Mouse (Mus musculus): Measurements from ENCODE around the gene Ccdc77. TPM values are rescaled to one million over a fixed set of nuclear protein-coding genes. Genes with fewer than 3 reads are reported as not detected.
"Not testable (repeated sequence)": the region's sequence is repeated elsewhere in the genome, so short reads cannot be mapped to it uniquely, and the experiment has no call there.

The Ccdc77 gene
- total RNA-seq, 2 experiments from 2014 or later: 18.6 to 32.6 TPM

DNA sequence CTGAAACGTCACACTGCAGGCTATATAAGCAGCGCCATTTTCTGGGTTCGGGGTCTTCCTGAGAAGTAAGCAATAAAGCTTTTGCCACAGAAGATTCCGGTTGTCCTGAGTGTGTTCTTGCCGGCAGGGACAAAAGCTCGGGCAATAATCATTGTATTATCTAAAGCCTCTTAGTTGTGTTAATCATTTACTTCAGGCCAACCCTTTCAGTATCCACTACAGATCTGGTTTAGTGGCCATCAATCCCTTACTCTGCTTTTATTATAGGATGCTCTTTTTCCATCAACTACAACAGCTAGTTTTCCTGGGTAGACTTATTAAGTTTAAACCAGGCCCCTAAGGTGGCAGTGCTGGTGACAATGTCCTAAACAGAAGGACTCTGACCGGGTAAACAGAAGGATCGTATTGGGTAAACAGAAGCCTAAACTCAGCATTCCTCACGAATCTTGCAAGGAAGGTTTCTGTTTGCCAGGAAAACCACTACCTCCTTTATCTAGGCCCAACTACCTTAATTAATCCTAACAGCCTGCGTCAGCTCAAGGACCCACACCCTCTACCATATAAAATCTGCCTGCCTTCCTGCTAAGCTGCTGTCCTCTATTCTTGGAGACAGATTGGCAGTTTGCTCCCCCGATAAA, 45.8 kb downstream of the Ccdc77 start:
- ATAC-seq (replicated peaks; ENCODE audit: poor library complexity, severe bottlenecking): no peak

DNA sequence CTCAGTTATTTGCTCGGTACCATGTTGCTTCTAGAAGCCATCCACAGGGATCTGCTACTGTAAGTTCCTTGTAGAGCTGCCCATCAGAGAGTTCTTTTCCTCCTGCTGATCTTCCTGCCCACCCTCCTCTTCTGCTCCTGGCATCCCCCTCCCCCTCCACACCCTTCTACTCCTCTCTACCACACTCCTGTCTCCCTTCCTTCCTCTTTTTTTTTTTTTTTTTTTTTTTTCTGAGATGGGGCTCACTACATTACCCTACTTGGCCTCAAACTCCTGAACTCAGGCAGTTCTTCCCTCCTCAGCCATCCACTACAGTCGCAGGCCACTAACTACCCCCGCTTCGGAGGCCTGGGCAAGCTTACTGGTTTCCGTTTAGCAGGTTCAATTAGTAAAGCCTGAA, 51.7 kb downstream of the Ccdc77 start:
- peak; percentile 74 for ATAC-seq (replicated peaks; ENCODE audit: poor library complexity, severe bottlenecking)

DNA sequence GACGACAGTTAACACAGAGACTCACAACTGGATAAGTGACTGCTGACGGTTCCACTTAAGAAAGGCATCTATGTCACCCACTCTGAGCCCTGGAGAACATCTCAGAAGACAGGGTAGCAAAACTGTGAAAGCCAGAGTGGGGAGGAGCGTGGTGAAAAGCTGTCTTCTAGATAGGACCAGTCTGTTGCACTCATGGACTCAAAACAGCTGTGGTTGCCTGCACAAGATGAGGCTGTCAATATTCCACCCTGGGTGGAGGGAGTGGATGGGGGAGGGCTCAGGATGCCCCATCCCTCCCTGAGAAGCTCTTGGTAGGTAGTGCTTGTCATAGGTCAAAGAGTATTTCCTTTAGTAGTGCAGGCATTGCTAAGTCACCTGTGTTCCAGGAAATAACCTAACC, 54.4 kb downstream of the Ccdc77 start:
- no peak for ATAC-seq (replicated peaks; ENCODE audit: poor library complexity, severe bottlenecking)

DNA sequence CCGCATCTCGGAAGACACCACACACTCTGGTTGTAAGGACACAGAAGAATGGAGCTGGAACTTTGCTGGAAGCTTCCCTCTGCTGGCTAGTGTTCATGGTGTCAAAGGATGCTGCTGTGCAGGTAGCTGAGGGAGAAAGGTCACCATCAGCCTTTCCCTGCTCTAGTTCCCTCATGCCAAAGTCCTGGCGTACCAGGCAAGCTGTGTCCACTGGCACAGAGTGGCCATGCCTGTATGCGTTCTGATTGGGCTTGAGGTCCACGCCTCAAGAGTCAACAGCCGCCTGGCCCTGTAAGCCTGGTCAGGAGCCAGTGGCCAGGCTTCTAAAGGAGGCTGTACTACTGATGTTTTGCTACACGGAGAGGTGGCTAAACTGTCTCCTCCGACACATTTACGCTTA, 54.8 kb downstream of the Ccdc77 start:
- ATAC-seq (replicated peaks; ENCODE audit: poor library complexity, severe bottlenecking): no peak

DNA sequence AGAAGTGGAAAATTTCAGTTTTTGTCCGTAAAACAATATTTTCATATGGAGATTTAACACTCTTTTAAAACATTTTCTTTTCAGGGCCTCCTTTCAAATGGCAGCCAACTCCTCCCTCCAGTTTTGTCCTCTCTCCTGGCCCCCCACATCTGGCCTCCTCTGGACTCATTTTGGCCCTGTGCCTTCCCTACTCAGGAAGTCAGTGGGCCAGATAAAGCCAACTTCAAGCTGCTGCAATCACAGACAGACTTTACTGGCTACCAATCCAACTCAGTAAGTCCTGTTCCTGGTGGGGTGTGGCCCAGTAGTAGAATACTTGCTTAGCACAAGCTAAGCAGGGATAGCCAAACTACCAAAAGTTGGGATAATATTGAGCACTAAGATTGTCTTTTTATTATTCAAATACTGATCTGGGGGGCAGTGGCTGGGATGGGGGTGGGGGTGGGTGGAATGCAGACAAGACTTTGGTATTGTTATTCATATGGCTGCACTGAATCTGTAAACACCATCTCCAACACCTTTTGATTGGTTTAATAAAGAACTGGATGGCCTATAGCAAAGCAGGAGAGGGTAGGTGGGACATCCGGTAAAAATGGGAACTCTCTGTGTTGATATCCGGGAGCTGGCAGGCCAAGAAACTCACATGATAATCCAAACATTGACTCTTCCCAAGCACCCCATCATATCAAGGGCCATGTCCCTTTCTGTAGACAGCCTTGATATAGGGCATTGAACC, 57.1 kb downstream of the Ccdc77 start:
- ATAC-seq (replicated peaks; ENCODE audit: poor library complexity, severe bottlenecking): no peak

DNA sequence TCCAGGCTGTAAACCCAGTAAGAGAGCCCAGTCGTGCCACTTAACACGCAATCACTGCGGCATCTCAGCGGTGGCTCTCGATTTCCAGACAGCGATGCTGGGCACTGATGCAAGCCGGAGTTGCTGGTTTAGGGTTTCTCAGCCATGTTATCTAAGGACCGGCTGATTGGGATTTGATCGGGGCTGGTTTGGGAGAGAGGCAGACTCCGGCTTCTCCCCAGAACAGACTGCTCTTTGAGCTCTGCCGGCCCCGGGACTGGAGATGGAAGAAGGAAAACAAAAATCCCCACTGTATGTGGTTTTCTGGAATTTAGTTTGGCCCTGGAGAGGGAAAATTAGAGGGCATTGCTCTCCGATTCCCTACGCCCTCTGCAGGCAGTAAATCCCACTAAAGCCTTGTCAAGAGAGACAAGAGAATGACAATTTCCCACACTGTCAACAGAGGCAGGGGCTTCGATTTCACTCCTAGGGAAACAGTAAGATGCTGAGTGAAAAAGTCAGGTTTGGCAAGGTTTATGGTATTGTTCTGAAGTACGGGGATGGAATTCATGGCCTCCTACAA, 61.3 kb downstream of the Ccdc77 start:
- no peak for ATAC-seq (replicated peaks; ENCODE audit: poor library complexity, severe bottlenecking)

DNA sequence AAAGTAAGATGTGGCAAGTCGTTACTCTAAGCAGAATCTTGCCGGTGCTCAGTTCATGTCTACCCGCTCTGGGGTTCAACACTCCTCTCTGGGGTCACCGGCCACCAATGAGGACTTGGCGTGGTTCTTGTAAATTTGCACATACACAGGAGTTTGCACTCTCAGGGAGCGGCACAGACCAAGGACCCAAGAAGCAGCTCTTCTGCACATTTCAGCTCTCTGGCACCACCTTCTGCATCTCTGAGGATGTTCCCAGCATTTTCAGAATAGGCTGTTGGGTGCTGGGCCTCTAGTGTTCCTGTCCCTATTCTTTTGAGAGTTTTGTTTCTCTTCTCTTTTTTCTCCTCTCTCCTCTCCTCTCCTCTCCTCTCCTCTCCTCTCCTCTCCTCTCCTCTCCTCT, 63.0 kb downstream of the Ccdc77 start:
- peak; percentile 59; the same call in 1 of the 2 replicates for ATAC-seq (replicated peaks; ENCODE audit: poor library complexity, severe bottlenecking)

DNA sequence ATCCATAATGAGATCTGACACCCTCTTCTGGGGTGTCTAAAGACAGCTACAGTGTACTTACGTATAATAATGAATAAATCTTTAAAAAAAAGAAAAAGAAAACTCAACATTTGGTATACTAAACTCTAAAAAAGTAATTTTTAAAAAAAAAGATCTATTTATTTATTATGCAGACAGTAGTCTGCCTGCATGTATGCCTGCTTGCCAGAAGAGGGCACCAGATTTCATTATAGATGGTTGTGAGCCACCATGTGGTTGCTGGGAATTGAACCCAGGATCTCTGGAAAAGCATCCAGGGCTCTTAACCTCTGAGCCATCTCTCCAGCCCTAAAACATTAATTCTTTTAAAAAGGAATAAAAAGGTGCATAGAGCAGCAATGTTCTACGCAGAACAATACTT, 67.6 kb downstream of the Ccdc77 start:
- ATAC-seq (replicated peaks; ENCODE audit: poor library complexity, severe bottlenecking): not testable (repeated sequence)

DNA sequence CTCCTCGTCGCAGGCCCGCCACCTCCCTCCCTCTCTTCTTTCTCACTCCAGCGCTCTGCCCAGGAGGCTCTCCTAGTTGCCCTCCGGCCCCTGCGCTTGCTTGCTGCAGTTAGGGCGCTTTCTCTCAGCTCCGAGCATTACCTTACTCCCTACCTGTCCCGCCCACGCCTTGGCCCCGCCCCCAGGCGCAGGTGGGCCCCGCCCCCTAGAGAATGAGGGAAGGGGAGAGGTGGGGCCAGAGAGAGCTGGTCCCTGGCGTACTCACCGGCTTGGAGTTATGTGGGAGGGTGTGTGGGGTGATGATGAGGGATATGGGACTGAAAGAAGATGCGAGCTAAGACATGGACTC, 69.4 kb downstream of the Ccdc77 start:
- ATAC-seq (replicated peaks; ENCODE audit: poor library complexity, severe bottlenecking): 0 out of 2 replicates have a peak, but pooled peaks have one; percentile 5

DNA sequence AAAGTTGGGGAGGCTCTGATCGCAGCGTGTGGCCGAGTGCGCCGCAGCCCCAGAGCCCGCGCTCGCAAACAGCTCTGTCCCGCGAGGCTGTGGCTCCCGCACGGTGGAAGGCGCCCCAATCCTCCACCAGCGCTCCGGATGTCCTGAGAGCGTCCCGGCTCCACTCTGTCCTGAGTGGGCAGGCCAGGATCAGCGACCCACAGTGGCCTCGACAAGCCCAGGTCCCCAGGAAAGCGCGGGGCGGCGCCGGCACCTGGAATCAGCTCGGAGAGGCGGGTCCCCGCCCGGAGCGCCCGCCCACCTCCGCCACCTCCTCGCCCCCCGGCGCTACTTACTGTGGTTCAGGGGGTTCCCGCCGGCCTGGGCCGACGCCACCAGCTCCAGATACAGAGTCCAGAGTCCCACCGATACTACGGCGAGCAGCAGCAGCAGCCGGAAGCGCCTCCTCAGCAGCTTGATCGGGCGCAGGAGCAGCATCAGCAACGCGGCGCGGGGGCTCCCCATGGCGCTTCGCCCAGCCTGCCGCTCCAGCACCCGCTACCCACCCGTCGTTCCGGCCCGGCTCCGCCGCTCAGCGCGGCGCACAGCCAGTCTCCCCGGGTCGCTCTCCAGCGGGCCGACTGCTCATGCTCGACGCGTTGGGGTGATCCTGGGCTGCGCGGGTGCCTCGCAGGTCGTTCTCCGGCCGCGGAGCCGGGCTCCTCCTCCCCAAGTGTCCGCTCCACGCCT, 70.0 kb downstream of the Ccdc77 start, which contains the start of the genes D330020A13Rik and B4galnt3:
D330020A13Rik (plus strand) TSS at position 309 of the 729 bp plus-strand sequence.
B4galnt3 (minus strand) TSS at position 504 of the 729 bp plus-strand sequence.
- peak; percentile 56 for ATAC-seq (replicated peaks; ENCODE audit: poor library complexity, severe bottlenecking)

DNA sequence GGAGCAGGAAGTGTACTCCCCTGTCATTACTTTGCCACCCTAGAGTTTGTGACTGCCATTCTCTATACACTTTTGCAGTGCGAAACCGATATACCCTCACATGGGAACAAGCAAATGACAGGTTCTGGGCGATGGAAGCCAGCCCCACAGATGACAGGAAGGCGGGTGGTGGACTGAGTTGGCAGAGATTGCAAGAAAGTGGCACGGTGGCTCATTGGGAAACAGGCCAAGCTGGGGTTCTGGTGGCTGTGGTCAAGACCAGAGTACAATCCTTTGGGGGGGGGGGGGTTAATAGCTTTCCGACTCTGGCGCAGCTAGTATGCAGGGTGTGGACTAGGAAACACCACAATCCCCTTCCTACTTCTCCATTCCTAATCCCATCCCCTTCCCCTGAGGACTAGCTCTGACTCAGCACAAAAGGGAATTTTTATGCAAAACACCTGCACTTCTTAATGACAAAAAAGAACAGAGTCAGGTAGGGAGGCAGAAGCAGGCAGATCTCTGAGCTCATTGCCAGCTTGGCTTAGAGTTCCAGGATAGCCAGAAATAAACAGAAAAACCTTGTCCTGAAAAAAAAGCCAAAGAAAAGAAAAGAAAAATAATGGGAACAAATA, 72.7 kb downstream of the Ccdc77 start:
- ATAC-seq (replicated peaks; ENCODE audit: poor library complexity, severe bottlenecking): no peak

DNA sequence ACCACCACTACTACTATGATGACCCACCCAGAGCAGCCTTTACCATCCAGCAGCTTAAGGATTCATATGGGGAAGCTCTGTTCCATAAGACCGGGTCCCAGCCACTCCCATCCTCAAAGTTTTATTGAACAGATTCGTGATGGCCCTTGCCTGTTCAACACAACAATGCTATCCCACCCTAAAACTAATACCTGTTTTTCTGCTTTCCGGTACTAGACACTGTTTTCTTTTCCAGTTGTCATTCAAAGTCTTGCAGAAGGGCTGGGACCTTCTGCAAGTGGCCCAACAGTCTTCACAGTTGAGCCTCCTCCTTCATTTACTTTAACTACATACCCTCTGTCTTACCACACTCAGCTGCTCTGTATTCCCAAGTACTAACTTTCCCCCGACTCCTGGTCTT, 74.7 kb downstream of the Ccdc77 start:
- ATAC-seq (replicated peaks; ENCODE audit: poor library complexity, severe bottlenecking): no peak

DNA sequence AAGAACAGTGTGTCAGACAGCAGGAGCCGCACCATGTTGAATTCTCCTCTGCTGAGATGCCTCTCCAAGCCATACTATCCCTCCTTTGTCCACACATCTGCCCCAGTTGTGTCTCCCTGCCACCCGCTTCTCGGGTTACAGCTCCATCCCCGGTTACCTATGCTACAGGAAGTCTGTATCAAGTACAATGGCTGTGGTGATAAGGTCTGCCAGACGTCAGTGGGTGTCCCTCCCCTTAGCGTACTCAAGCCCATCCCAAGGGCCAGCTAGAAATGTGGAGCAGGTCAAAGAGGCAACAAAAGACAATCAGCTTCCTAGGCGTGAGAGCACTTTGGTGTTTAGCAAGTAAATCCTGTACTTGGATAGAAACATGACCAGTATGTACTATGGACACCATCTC, 75.6 kb downstream of the Ccdc77 start:
- no peak for ATAC-seq (replicated peaks; ENCODE audit: poor library complexity, severe bottlenecking)

DNA sequence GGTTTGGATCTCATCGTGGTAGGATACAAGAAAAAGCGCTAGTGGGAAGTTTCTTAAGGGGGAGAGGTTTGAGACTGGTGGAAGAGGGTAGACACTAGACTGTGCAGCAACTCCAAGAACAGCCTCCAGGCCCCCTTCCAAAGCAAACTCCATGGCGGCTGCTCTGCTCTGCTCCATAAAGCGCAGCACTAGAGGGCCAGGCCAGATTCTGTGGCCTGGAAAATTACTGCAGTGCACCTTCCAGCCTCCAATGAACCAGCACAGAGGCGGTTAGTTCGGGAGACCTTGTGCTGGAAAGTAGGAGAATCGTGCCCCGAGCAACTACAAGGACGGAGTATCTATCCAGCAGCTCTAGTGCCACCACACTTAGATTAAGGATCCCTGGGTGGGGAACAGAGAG, 76.9 kb downstream of the Ccdc77 start:
- no peak for ATAC-seq (replicated peaks; ENCODE audit: poor library complexity, severe bottlenecking)

DNA sequence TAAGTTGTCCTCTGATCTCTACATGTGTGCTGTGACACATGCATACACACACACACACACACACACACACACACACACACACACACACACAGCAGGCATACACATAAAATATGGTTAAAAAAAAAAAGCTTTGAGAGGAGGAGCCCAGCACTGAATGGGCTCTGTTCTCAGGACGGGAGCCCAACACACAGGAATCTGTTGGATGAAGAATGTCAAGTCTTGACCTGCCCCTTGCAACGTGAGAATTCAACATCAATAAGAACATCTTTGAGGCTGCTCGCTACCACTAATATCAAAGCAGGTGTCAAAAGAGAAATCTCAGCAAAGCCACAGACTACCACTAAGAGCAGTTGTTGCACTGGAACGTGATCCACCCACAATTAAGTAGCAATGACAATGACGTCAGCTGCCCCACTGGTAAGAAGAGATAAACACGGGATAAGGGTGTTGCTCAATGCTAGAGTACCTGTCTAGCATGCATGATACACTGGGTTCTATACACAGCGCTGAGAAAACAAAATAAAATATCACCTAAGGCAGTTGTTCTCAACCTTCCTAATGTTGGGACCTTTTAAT, 87.2 kb downstream of the Ccdc77 start:
- no peak for ATAC-seq (replicated peaks; ENCODE audit: poor library complexity, severe bottlenecking)

DNA sequence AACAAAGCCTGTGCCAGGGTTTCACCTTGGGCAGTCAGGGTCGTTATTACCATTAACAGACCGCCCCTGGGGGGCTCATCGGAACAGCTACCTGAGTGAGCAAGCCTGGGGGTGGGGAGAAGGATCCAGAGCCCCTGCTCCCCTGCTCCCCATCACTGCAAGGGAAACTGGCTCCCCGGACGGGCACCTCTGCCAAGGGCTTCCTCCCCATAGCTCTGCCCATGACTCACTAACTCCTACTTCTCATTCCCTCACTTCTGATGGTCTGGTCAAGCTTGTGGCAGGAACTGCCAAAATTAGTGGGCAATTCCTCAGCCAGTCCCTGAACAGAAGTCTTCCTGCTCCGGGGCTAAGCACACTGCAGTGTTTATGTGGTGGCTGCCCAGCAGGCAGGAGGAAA, 88.9 kb downstream of the Ccdc77 start:
- ATAC-seq (replicated peaks; ENCODE audit: poor library complexity, severe bottlenecking): no peak

DNA sequence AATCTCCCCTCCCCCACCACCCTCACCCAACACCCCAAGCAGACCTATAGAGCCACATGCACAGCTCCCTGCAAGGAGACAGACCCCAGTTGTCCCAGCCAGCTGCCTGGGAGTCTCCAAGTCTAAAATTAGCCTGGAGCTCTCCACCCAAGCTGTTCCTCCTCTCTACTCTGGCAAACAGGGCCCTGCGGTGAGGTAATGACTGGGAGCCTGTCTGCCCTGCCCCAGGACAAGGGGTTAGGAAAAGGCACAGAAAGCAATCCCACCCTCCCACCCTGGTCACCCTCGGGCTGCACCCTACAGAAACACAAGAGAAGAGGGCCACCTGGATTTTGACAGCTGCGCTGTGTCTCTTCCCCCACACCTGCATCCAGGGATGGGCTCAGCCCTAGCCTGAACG, 89.3 kb downstream of the Ccdc77 start:
- ATAC-seq (replicated peaks; ENCODE audit: poor library complexity, severe bottlenecking): no peak

All from granulocyte monocyte progenitor cell, adult 5-6 weeks (primary cell).